Mouse (Mus musculus) kidney, postnatal 0 days (tissue): ENCODE results near the gene Dock10. TPM values are rescaled to one million over a fixed set of nuclear protein-coding genes. Genes with fewer than 3 reads are reported as not detected.

Experiments used
- ATAC-seq: fragments of 200-750 bp; cut with Nextera tagmentation; replicated peaks from 2 replicates; pipeline ENCODE4 v1.8.0; 2017; ENCODE audit warnings: low read depth, moderate number of reproducible peaks, moderate TSS enrichment, moderate library complexity; ENCODE audit not compliant: low FRiP score
- DNase-seq: peaks from one replicate; pipeline ENCODE4 v3.0.0-alpha.2; 2016; ENCODE audit warnings: low spot score
- H3K27ac ChIP-seq: fragments of 300-500 bp; sonication (generic); 2 replicates; pipeline ENCODE4 v1.5.1; 2014; ENCODE audit warnings: mild to moderate bottlenecking
- H3K27me3 ChIP-seq: fragments of 300-500 bp; sonication (generic); 2 replicates; pipeline ENCODE4 v1.6.1; 2014; ENCODE audit warnings: low read length, mixed read lengths; ENCODE audit not compliant: insufficient read depth
- H3K36me3 ChIP-seq: fragments of 300-500 bp; sonication (generic); 2 replicates; pipeline ENCODE4 v1.6.1; 2014; ENCODE audit warnings: low read length, mixed read lengths; ENCODE audit not compliant: insufficient read depth
- H3K4me1 ChIP-seq: fragments of 300-500 bp; sonication (generic); replicated peaks from 2 replicates; pipeline ENCODE4 v1.6.1; 2014; ENCODE audit warnings: antibody characterized with exemption, low read length, mixed read lengths; ENCODE audit not compliant: insufficient read depth
- H3K4me2 ChIP-seq: fragments of 300-500 bp; sonication (generic); 2 replicates; pipeline ENCODE4 v1.6.1; 2014; ENCODE audit warnings: mild to moderate bottlenecking, low read length, moderate library complexity, mixed read lengths
- H3K4me3 ChIP-seq: fragments of 300-500 bp; sonication (generic); replicated peaks from 2 replicates; pipeline ENCODE4 v1.5.1; 2014; ENCODE audit warnings: low read depth, low read length
- H3K9ac ChIP-seq: fragments of 300-500 bp; sonication (generic); 2 replicates; pipeline ENCODE4 v1.6.1; 2014; ENCODE audit warnings: low read depth, low read length
- H3K9me3 ChIP-seq: fragments of 300-500 bp; sonication (generic); replicated peaks from 2 replicates; pipeline ENCODE4 v1.6.1; 2016; ENCODE audit warnings: low read length, inconsistent platforms, mixed read lengths
- CTCF ChIP-seq: IDR thresholded peaks from 2 replicates; pipeline ENCODE4 v1.5.1; 2016; ENCODE audit warnings: antibody characterized with exemption, low read depth, mild to moderate bottlenecking, moderate library complexity
- WGBS: fragments of 180-500 bp; shearing (Covaris S2); extraction: QIAGEN DNeasy Blood & Tissue Kit; methylation state at CpG from one replicate; pipeline ENCODE4 v1.1.7; 2014; 5-methylcytosine and 5-hydroxymethylcytosine counted together
- polyA plus RNA-seq: library from polyadenylated mRNA; unstranded; fragments of >200 nt; fragmentation: Nextera tagmentation; extraction: Ambion mirVana; gene quantifications from 2 replicates; pipeline ENCODE4 v1.2.1, GENCODE M21; 2015

The Dock10 gene
- polyA plus RNA-seq, 1 experiment from 2014 or later = 2.6 TPM

DNA sequence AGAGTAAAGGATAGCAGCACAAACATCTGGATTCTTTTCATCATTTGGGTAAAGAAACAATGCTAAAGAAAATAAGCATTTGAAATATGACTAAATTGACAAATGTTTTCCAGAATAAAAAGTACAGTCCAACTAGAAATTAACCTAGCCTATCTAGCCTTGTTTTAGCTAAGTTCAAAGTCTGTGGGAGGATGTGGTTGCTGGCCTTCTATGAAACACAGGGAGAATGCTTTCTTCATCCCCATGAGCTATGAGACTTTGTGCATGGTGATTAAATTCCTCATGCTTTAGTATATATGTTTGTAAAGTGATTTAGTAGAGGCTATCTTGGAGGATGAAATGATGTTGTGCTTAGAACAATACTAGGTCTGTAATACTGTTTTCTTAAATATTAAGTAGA lies 105.5 kb downstream of the Dock10 start:
- no peaks in the 10 kb centered on the region for H3K9me3 ChIP-seq
- no peak overlapping the region for H3K9ac ChIP-seq
- no peak for ATAC-seq
- H3K4me2 ChIP-seq = no peak overlapping the region
- no peaks in the 10 kb centered on the region for H3K36me3 ChIP-seq
- peak; percentile 16 for DNase-seq
- no peaks in the 10 kb centered on the region for H3K4me1 ChIP-seq
- no peak overlapping the region for H3K27ac ChIP-seq
- H3K27me3 ChIP-seq = no peaks in the 10 kb centered on the region
- TF ChIP-seq CTCF = no peak
- H3K4me3 ChIP-seq = no peak overlapping the region

GRCm38 (mm10) chr1:80652083-80652482 lies 106.2 kb downstream of the Dock10 start:
- no peak for TF ChIP-seq CTCF
- H3K27ac ChIP-seq = no peak overlapping the region
- no peaks in the 10 kb centered on the region for H3K36me3 ChIP-seq
- DNase-seq = no peak
- no peaks in the 10 kb centered on the region for H3K9me3 ChIP-seq
- no peak overlapping the region for H3K4me2 ChIP-seq
- no peak for ATAC-seq
- WGBS = 34% methylated on average over 2 of the region's 2 CpGs
- H3K4me1 ChIP-seq = no peaks in the 10 kb centered on the region
- no peak overlapping the region for H3K9ac ChIP-seq
- no peak overlapping the region for H3K4me3 ChIP-seq
- no peaks in the 10 kb centered on the region for H3K27me3 ChIP-seq

DNA sequence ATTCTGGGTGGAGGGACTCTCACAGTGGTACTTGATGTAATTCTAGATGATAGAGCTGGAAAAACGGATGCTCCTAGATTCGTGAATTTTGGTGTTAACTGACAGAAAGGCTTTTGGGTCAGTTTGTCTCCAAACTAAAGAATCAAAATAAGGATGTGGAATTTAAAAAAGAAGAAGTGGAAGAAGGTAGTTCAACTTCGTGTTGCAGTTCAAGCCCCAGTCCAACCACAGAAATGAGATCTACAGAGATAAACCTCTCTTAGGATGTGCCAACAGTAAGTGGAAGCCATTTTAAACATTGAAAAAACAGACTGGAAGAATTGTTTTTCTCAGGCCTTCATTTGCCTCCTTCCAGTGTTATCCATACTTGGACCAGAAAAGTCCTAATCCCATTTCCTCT lies 111.7 kb downstream of the Dock10 start:
- TF ChIP-seq CTCF = no peak
- no peak overlapping the region for H3K4me2 ChIP-seq
- 70% methylated on average over 3 of the region's 3 CpGs for WGBS
- H3K27me3 ChIP-seq = no peaks in the 10 kb centered on the region
- H3K27ac ChIP-seq = no peak overlapping the region
- H3K9me3 ChIP-seq = no peaks in the 10 kb centered on the region
- ATAC-seq (no peak), DNase-seq (no peak)
- no peaks in the 10 kb centered on the region for H3K4me1 ChIP-seq
- H3K36me3 ChIP-seq = no peaks in the 10 kb centered on the region
- no peak overlapping the region for H3K9ac ChIP-seq
- no peak overlapping the region for H3K4me3 ChIP-seq

DNA sequence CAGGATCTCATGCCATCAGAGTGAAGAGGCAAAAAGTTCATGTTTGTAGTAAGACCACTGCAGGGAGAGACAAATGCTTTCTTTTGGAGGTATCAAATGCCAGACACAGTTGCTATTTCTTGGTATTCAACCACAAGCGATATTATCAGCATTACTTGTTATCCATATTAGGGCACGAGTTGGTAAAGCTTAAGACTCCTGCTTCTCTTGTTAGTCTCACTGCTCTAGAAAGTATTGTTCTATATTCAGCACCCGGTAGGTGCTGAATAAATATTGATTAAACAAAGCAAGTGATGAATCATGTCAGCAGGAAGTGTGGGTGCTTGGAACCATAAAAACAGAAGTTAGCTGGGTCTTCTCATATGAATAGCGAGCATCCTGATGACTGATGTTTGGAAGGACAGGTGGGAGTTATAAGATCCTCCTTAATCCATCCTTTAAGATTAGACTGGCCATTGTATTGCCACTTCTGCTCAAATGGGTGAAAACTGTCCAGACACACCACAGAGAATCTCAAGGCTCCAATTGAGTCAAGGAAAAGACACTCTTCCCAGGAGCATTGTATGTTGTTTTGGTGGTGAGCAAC lies 114.4 kb downstream of the Dock10 start:
- no peak for DNase-seq
- Histone ChIP-seq H3K9ac (no peak overlapping the region), H3K27me3 (no peaks in the 10 kb centered on the region), H3K4me3 (no peak overlapping the region), H3K4me2 (no peak overlapping the region), H3K4me1 (no peaks in the 10 kb centered on the region), H3K36me3 (no peaks in the 10 kb centered on the region), H3K9me3 (no peaks in the 10 kb centered on the region), H3K27ac (no peak overlapping the region)
- ATAC-seq = no peak
- 79% methylated on average over 4 of the region's 4 CpGs for whole genome bisulfite sequencing
- TF ChIP-seq CTCF = no peak

DNA sequence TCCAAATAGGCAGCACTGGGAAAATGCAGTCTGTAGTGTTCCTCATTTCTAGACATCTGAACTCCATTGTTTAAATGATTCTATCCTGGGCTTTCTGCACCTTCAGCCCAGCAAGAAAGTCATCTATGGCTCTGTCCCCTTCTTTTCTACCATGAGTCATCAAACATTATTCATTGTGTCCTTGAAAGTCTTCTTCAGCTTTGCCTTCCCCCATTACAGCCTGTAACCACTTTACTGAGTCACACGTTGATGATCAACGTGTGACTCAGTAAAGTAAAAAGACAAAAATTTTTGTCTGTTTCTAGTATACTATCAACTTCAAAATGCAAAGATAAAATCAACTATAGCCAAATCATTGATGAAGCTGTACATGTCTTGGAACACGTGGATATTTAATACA lies 116.5 kb downstream of the Dock10 start:
- Histone ChIP-seq H3K36me3 (no peaks in the 10 kb centered on the region), H3K9ac (no peak overlapping the region), H3K4me1 (no peaks in the 10 kb centered on the region), H3K9me3 (no peaks in the 10 kb centered on the region), H3K4me2 (no peak overlapping the region), H3K27ac (no peak overlapping the region), H3K4me3 (no peak overlapping the region), H3K27me3 (no peaks in the 10 kb centered on the region)
- TF ChIP-seq CTCF = no peak
- ATAC-seq (no peak), DNase-seq (no peak)
- WGBS = 86% methylated on average over 3 of the region's 3 CpGs

GRCm38 (mm10) chr1:80641288-80641687 lies 117.0 kb downstream of the Dock10 start:
- 81% methylated on average over 1 of the region's 1 CpGs for WGBS
- Histone ChIP-seq H3K9ac (no peak overlapping the region), H3K4me1 (no peaks in the 10 kb centered on the region), H3K27me3 (no peaks in the 10 kb centered on the region), H3K36me3 (no peaks in the 10 kb centered on the region), H3K27ac (no peak overlapping the region), H3K9me3 (no peaks in the 10 kb centered on the region), H3K4me3 (no peak overlapping the region), H3K4me2 (no peak overlapping the region)
- DNase-seq (no peak), ATAC-seq (no peak)
- no peak for TF ChIP-seq CTCF

DNA sequence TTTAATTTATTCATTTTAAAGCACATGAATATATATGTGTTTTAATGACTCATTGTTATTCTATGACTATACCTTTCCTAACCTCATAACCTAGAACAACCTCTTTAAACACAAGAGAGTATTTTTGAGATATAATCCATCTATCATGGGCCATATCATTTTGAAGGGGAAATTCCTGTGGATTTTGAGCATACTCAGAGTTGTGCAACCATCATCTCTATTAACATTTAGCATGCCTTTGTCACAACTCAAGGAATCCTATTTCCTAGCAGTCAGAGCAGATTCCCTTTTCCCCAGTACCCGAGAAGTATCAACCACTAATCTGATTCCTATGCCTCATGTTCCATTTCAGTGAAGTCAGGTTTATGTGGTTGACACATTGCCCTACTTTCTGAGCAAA lies 118.8 kb downstream of the Dock10 start:
- no peaks in the 10 kb centered on the region for H3K27me3 ChIP-seq
- WGBS = 88% methylated on average over 1 of the region's 1 CpGs
- no peak overlapping the region for H3K27ac ChIP-seq
- no peak for TF ChIP-seq CTCF
- H3K9me3 ChIP-seq = no peaks in the 10 kb centered on the region
- no peaks in the 10 kb centered on the region for H3K36me3 ChIP-seq
- H3K4me1 ChIP-seq = no peaks in the 10 kb centered on the region
- H3K4me3 ChIP-seq = no peak overlapping the region
- H3K9ac ChIP-seq = no peak overlapping the region
- no peak for ATAC-seq
- no peak for DNase-seq
- no peak overlapping the region for H3K4me2 ChIP-seq
